Mouse (Mus musculus) ovary, adult 2 months (tissue): ENCODE results near the gene Dse. TPM values are rescaled to one million over a fixed set of nuclear protein-coding genes. Genes with fewer than 3 reads are reported as not detected.

Source experiments
- polyA plus RNA-seq: library from polyadenylated mRNA; depleted of rRNA; stranded (reverse); fragments of >200 nt; gene quantifications from 2 replicates; pipeline ENCODE4 v1.2.3, GENCODE M21; 2012; rRNA removed

Gene Dse
- 18.8 and 25.4 TPM in 2 replicates for polyA plus RNA-seq

DNA sequence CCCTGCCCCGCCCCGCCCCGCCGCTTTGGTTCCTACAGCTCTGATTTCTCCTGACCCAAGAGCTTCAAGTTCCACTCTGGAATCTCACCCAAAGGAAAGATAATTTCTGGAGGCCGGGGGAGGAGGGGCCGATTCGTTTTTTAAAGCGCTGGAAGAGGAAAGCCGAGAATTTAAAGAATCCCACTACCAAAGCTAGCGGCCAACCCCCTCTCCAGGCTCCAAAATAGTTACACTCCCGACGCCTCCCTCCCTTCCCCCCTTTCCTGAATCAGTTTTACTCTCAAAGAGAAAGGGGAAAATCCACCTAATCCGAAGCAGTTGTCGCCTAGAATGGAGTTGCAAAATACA lies at the start of gene Dse:
TSS of gene Dse (minus strand) at position 213 of the 348 bp plus-strand sequence.

DNA sequence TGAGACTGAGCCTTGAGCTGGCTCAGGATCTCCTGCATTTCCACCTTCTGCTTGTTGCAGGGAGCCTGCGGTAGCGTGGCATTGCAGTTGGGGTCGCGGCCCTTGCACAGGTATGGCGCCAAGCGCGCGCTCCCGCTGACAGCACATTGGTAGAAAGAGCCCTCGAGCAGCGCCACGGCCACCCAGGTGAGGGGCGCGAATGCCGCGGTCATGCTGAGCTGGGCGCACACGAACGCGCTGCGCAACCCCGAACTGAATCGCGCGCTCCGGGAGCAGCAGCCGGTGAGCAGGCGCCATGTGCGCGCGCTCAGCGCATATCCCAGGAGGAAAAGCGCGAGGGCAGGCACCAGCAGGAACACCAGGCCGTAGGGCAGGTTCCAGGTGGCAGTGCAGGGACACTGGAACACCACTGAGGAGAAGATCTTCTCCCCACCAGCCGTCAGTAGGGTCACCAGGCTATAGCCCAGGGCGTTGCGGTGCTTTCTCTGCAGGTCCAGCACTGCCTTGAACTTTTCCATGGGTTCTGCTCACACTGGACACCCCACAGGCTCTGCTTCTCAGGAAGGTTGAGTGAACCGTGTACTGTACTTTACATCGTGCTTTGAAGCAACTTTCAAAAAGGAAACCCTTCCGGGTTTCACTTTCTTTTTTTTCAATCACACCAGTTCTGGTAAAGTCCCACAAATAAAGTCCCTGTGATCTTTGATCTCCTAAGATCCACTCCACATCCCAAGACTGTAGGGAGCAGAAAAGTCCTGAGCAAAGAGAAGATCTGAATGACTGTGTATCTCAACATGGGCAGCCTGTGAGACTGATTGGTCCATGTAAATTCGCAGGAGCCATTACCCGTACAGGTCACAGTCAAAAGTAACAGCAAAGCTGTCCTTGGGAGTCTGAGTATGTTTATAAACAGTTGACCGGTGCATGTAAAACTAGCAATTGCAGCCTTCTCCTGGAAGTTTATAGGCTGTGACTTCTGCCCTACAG lies 79.8 kb downstream of the Dse start, which contains the start of gene Calhm6:
TSS of gene Calhm6 (minus strand) at position 593 of the 987 bp plus-strand sequence.

Other genes starting within 250 kb of the Dse start
- gene Rwdd1, start 188.1 kb downstream of the Dse start, polyA plus RNA-seq, result 61.2 and 106 TPM in 2 replicates
- gene Trappc3l, start 170.1 kb downstream of the Dse start, polyA plus RNA-seq, result 0.12 TPM in 1 of 2 replicates, not detected in the other
- not detected in 2 replicates for gene Calhm4, start 163.4 kb downstream of the Dse start, polyA plus RNA-seq
- 0.36 and 0.39 TPM in 2 replicates for gene Calhm5, start 111.2 kb downstream of the Dse start, polyA plus RNA-seq
- 3.8 and 5.6 TPM in 2 replicates for gene Calhm6, start 79.7 kb downstream of the Dse start, polyA plus RNA-seq
- gene Tspyl1, start 74.5 kb upstream of the Dse start, polyA plus RNA-seq, result 40.0 and 43.0 TPM in 2 replicates
- 5.1 and 5.4 TPM in 2 replicates for gene Tspyl4, start 89.7 kb upstream of the Dse start, polyA plus RNA-seq
- gene Col10a1, start 182.3 kb upstream of the Dse start, polyA plus RNA-seq, result 0.05 and 0.10 TPM in 2 replicates
- gene Nt5dc1, start 210.8 kb upstream of the Dse start, polyA plus RNA-seq, result 4.8 and 5.9 TPM in 2 replicates